Mouse (Mus musculus) CH12.LX (cell line): Measurements from ENCODE around the gene Cfap126. TPM values are rescaled to one million over a fixed set of nuclear protein-coding genes. Genes with fewer than 3 reads are reported as not detected.

Experiments used
- DNase-seq: peaks from one replicate; pipeline ENCODE4 v3.0.0-alpha.2; 2013; ENCODE audit errors: extremely low read depth
- H3K27ac ChIP-seq: 2 replicates; pipeline ENCODE4 v1.5.1; 2012; ENCODE audit warnings: low read depth, mild to moderate bottlenecking, control low read depth, moderate library complexity; ENCODE audit not compliant: insufficient read depth
- H3K27me3 ChIP-seq: replicated peaks from 2 replicates; pipeline ENCODE3; 2012; ENCODE audit warnings: inconsistent platforms
- H3K36me3 ChIP-seq, 2 experiments: replicated peaks in 1 of 2; 2 replicates each; pipeline versions ENCODE3 to v1.6.1; 2012; ENCODE audit warnings: inconsistent platforms in 1 of 2, low read length in 1 of 2, mild to moderate bottlenecking in 1 of 2, mixed read lengths in 1 of 2, moderate library complexity in 1 of 2; ENCODE audit not compliant: control insufficient read depth in 1 of 2, insufficient read depth in 1 of 2
- H3K4me1 ChIP-seq, 2 experiments: 2 replicates each; pipeline ENCODE4 v1.6.1; 2012; ENCODE audit warnings: inconsistent platforms in 1 of 2, moderate library complexity in 1 of 2; ENCODE audit not compliant: insufficient read depth in 2 of 2, control insufficient read depth in 1 of 2
- H3K4me2 ChIP-seq: 2 replicates; pipeline ENCODE4 v1.6.1; 2012; ENCODE audit warnings: low read depth, mild to moderate bottlenecking, control low read depth; ENCODE audit not compliant: poor library complexity, insufficient read depth, severe bottlenecking
- H3K4me3 ChIP-seq, 3 experiments: fragments of 150-350 bp in 1 of 3; sonication (generic) in 1 of 3; replicated peaks in 1 of 3; 2 replicates each; pipeline versions ENCODE3 to v1.5.1; 2011 to 2012; ENCODE audit warnings: low read depth in 2 of 3, low read length in 2 of 3, mild to moderate bottlenecking in 2 of 3, moderate library complexity in 2 of 3, control low read depth in 1 of 3, improper control_type of control experiment in 1 of 3, inconsistent platforms in 1 of 3, mixed read lengths in 1 of 3; ENCODE audit not compliant: poor library complexity in 1 of 3
- H3K79me2 ChIP-seq: replicated peaks from 2 replicates; pipeline ENCODE4 v1.6.1; 2012; ENCODE audit warnings: mild to moderate bottlenecking, moderate library complexity; ENCODE audit not compliant: control insufficient read depth, poor library complexity, insufficient read depth, severe bottlenecking; ENCODE audit errors: extremely low read depth
- H3K9ac ChIP-seq: 2 replicates; pipeline ENCODE4 v1.6.1; 2012; ENCODE audit warnings: low read depth, mild to moderate bottlenecking, control low read depth, moderate library complexity; ENCODE audit not compliant: insufficient read depth
- H3K9me3 ChIP-seq: replicated peaks from 2 replicates; pipeline ENCODE3; 2012; ENCODE audit warnings: low read length, inconsistent platforms, mixed read lengths
- BHLHE40 ChIP-seq: IDR thresholded peaks from 2 replicates; pipeline ENCODE4 v1.6.1; 2011; ENCODE audit warnings: mild to moderate bottlenecking, low read depth, low read length, improper control_type of control experiment
- CHD2 ChIP-seq: IDR thresholded peaks from 2 replicates; pipeline ENCODE4 v1.6.1; 2011; ENCODE audit warnings: low read length, improper control_type of control experiment
- CTCF ChIP-seq, 2 experiments: IDR thresholded peaks in 1 of 2; conservative IDR thresholded peaks in 1 of 2; 2 replicates each; pipeline ENCODE4 v1.5.1; 2011 to 2012; ENCODE audit warnings: low read depth in 2 of 2, low read length in 2 of 2, improper control_type of control experiment in 1 of 2, inconsistent platforms in 1 of 2, mild to moderate bottlenecking in 1 of 2, moderate library complexity in 1 of 2
- E2F4 ChIP-seq: IDR thresholded peaks from 2 replicates; pipeline ENCODE4 v1.6.1; 2011; ENCODE audit warnings: low read depth, low read length, improper control_type of control experiment; ENCODE audit not compliant: insufficient replicate concordance
- ELF1 ChIP-seq: IDR thresholded peaks from 2 replicates; pipeline ENCODE4 v1.6.1; 2014; ENCODE audit warnings: low read depth, mild to moderate bottlenecking, inconsistent platforms, low read length, improper control_type of control experiment
- EP300 ChIP-seq: IDR thresholded peaks from 2 replicates; pipeline ENCODE4 v1.6.1; 2011; ENCODE audit warnings: low read length, improper control_type of control experiment
- ETS1 ChIP-seq: conservative IDR thresholded peaks from 2 replicates; pipeline ENCODE4 v1.6.1; 2012; ENCODE audit warnings: low read depth, mild to moderate bottlenecking, inconsistent platforms, low read length, improper control_type of control experiment, moderate library complexity
- HCFC1 ChIP-seq: IDR thresholded peaks from 2 replicates; pipeline ENCODE4 v1.6.1; 2012; ENCODE audit warnings: low read depth, mild to moderate bottlenecking, inconsistent platforms, low read length, improper control_type of control experiment
- IRF4 ChIP-seq: IDR thresholded peaks from 2 replicates; pipeline ENCODE4 v1.6.1; 2014; ENCODE audit warnings: low read depth, mild to moderate bottlenecking, inconsistent platforms, low read length, improper control_type of control experiment
- JUND ChIP-seq: conservative IDR thresholded peaks from 2 replicates; pipeline ENCODE4 v1.6.1; 2011; ENCODE audit warnings: low read depth, low read length, improper control_type of control experiment
- MAFK ChIP-seq: IDR thresholded peaks from 2 replicates; pipeline ENCODE4 v1.6.1; 2011; ENCODE audit warnings: low read length, improper control_type of control experiment; ENCODE audit not compliant: insufficient replicate concordance
- MAZ ChIP-seq: IDR thresholded peaks from 2 replicates; pipeline ENCODE4 v1.6.1; 2012; ENCODE audit warnings: low read depth, mild to moderate bottlenecking, inconsistent platforms, low read length, improper control_type of control experiment, moderate library complexity
- MEF2A ChIP-seq: IDR thresholded peaks from 2 replicates; pipeline ENCODE4 v1.6.1; 2014; ENCODE audit warnings: low read depth, mild to moderate bottlenecking, inconsistent platforms, low read length, improper control_type of control experiment, borderline replicate concordance
- MXI1 ChIP-seq: IDR thresholded peaks from 2 replicates; pipeline ENCODE4 v1.6.1; 2011; ENCODE audit warnings: mild to moderate bottlenecking, low read depth, low read length, improper control_type of control experiment
- MYC ChIP-seq: IDR thresholded peaks from 2 replicates; pipeline ENCODE4 v1.6.1; 2011; ENCODE audit warnings: low read depth, mild to moderate bottlenecking, improper control_type of control experiment, low read length
- NRF1 ChIP-seq: IDR thresholded peaks from 2 replicates; pipeline ENCODE4 v1.6.1; 2014; ENCODE audit warnings: low read depth, mild to moderate bottlenecking, inconsistent platforms, low read length, improper control_type of control experiment, moderate library complexity
- PAX5 ChIP-seq: IDR thresholded peaks from 2 replicates; pipeline ENCODE4 v1.6.1; 2012; ENCODE audit warnings: low read length, inconsistent platforms, mixed read lengths
- POLR2A ChIP-seq: IDR thresholded peaks from 2 replicates; pipeline ENCODE4 v1.6.1; 2011; ENCODE audit warnings: low read depth, mild to moderate bottlenecking, improper control_type of control experiment, low read length
- POLR2AphosphoS2 ChIP-seq: IDR thresholded peaks from 2 replicates; pipeline ENCODE4 v1.6.1; 2011; ENCODE audit warnings: low read depth, low read length, improper control_type of control experiment
- RAD21 ChIP-seq: IDR thresholded peaks from 2 replicates; pipeline ENCODE4 v1.6.1; 2011; ENCODE audit warnings: low read depth, mild to moderate bottlenecking, low read length, improper control_type of control experiment, moderate library complexity
- RCOR1 ChIP-seq: conservative IDR thresholded peaks from 2 replicates; pipeline ENCODE4 v1.6.1; 2012; ENCODE audit warnings: low read depth, mild to moderate bottlenecking, inconsistent platforms, low read length, improper control_type of control experiment
- SIN3A ChIP-seq: IDR thresholded peaks from 2 replicates; pipeline ENCODE4 v1.6.1; 2012; ENCODE audit warnings: low read length, improper control_type of control experiment, inconsistent platforms
- SMC3 ChIP-seq: IDR thresholded peaks from 2 replicates; pipeline ENCODE4 v1.6.1; 2011; ENCODE audit warnings: low read depth, low read length, improper control_type of control experiment
- TBP ChIP-seq: conservative IDR thresholded peaks from 2 replicates; pipeline ENCODE4 v1.6.1; 2011; ENCODE audit warnings: low read depth, low read length, improper control_type of control experiment
- TCF12 ChIP-seq: IDR thresholded peaks from 2 replicates; pipeline ENCODE4 v1.6.1; 2014; ENCODE audit warnings: low read depth, mild to moderate bottlenecking, inconsistent platforms, low read length, improper control_type of control experiment
- UBTF ChIP-seq: IDR thresholded peaks from 2 replicates; pipeline ENCODE4 v1.6.1; 2012; ENCODE audit warnings: low read depth, mild to moderate bottlenecking, inconsistent platforms, low read length, improper control_type of control experiment, moderate library complexity
- USF1 ChIP-seq: IDR thresholded peaks from 2 replicates; pipeline ENCODE4 v1.6.1; 2014; ENCODE audit warnings: low read depth, mild to moderate bottlenecking, inconsistent platforms, low read length, improper control_type of control experiment
- ZC3H11A ChIP-seq: IDR thresholded peaks from 2 replicates; pipeline ENCODE4 v1.6.1; 2012; ENCODE audit warnings: low read depth, mild to moderate bottlenecking, inconsistent platforms, low read length, improper control_type of control experiment
- ZKSCAN1 ChIP-seq: IDR thresholded peaks from 2 replicates; pipeline ENCODE4 v1.6.1; 2012; ENCODE audit warnings: low read depth, inconsistent platforms, low read length, improper control_type of control experiment, borderline replicate concordance
- ZMIZ1 ChIP-seq: IDR thresholded peaks from 2 replicates; pipeline ENCODE4 v1.6.1; 2012; ENCODE audit warnings: low read depth, mild to moderate bottlenecking, inconsistent platforms, low read length, improper control_type of control experiment
- dilution Hi-C: fragments of 300-500 bp; cut with MboI; formaldehyde crosslinking; loops from 2 replicates; pipeline ENCODE4 v1.14.3; 2020; ENCODE audit warnings: low sequenced_read_pairs; ENCODE audit not compliant: extremely low pct_unique_long_range_greater_than_20kb, extremely low pct_ligation_motif_present
- in situ Hi-C: fragments of 300-500 bp; cut with MboI; formaldehyde crosslinking; loops from 3 replicates; pipeline ENCODE4 v1.14.3; 2019; ENCODE audit warnings: low sequenced_read_pairs, low pct_ligation_motif_present, low pct_unique_long_range_greater_than_20kb, mixed read lengths
- polyA plus RNA-seq: library from polyadenylated mRNA; unstranded; fragments of >175 nt; gene quantifications from 2 replicates; pipeline ENCODE4 v1.2.1, GENCODE M21; 2012; ENCODE audit warnings: low read depth; ENCODE audit not compliant: insufficient read length
- total RNA-seq, 2 experiments: library from RNA; depleted of rRNA; stranded (reverse); fragments of 300-350 nt in 1 of 2; fragments of >200 nt in 1 of 2; gene quantifications; 2 replicates each; pipeline ENCODE4 v1.2.3; 2012 to 2014

Gene Cfap126
- total and polyA plus RNA-seq, 3 experiments, result 0.79 to 3.4 (median 2.0) TPM

DNA sequence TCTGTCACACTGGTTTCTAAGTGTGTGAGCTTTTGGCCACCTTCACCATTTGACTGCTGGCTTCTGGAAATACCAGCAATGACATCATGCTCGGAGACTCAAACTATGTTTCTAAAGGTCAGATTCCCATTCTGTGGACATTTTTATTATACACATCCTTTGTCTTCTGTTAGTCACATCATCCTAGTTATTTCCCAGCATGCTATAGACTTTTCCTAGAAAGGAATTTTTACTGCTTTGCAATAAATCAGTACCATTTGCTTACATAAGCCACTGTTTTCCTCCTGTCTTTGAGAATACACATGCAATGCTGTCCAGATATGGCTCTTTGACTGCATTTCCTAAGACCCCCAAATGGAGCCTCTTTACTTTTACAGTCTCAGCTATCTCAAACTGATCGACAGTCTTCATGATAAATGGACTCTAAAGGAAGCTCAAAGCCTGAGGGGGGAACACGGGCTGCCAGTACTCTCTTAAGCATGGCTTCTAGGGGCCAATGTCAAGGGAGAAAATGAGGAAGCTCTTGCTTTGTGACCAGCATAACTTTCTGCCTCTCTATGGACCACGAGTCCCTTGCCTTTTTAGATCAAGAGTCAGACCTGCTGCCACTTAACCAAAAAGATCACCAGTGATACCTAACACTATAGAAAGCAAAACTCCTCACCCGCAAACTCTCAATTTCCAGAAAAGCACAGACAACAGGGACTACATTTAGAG lies 52.1 kb downstream of the Cfap126 start:
- H3K4me1 ChIP-seq, result no peaks in the 10 kb centered on the region; a peak in 1 of 4 replicates
- no peak overlapping the region for H3K27ac ChIP-seq
- no peak overlapping the region for H3K4me2 ChIP-seq
- peaks cover 10% of the 10 kb centered on the region for H3K27me3 ChIP-seq
- H3K36me3 ChIP-seq, result no peaks in the 10 kb centered on the region
- dilution Hi-C loops, result no loop called here
- H3K79me2 ChIP-seq, result no peaks in the 10 kb centered on the region
- no peak overlapping the region for H3K4me3 ChIP-seq
- TF ChIP-seq ELF1 (no peak), ZKSCAN1 (no peak), CHD2 (no peak), USF1 (no peak), POLR2A (no peak), JUND (no peak), IRF4 (no peak), ZMIZ1 (no peak), RAD21 (no peak), BHLHE40 (no peak), ETS1 (no peak), EP300 (no peak), ZC3H11A (no peak), MXI1 (no peak), E2F4 (no peak), MYC (no peak), UBTF (no peak), RCOR1 (no peak), PAX5 (no peak), SMC3 (no peak)
- no peak for DNase-seq
- no peak overlapping the region for H3K9ac ChIP-seq
- in situ Hi-C loops, result no loop called here
- no peaks in the 10 kb centered on the region for H3K9me3 ChIP-seq

DNA sequence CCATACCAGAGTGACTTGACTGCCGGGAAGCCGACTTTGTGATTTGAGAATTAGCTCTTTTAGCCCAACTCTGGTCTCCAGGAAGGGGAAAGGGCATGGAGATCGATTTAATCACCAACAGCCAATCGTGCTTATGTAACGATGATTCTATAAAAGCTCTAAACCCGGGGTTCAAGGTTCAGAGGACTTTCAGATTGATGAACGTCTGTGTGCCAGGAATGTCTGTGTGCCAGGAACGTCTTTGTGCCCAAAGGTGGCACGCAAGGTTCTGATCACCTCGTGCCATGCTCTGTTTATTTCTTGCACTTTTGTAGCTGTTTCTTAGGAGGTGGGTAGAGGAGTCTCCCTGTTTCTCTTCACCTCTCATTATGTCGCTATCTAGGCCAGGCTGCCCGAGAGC lies 55.2 kb downstream of the Cfap126 start:
- Histone ChIP-seq H3K9ac (no peak overlapping the region), H3K4me2 (no peak overlapping the region), H3K79me2 (no peaks in the 10 kb centered on the region), H3K4me1 (no peaks in the 10 kb centered on the region; a peak in 1 of 4 replicates), H3K9me3 (no peaks in the 10 kb centered on the region), H3K36me3 (no peaks in the 10 kb centered on the region), H3K4me3 (no peak overlapping the region)
- dilution Hi-C loops (no loop called here), in situ Hi-C loops (no loop called here)
- TF ChIP-seq ZC3H11A, result no peak
- TF ChIP-seq MXI1, result no peak
- TF ChIP-seq SMC3, result no peak
- TF ChIP-seq HCFC1, result no peak
- TF ChIP-seq ZMIZ1, result no peak
- no peak for TF ChIP-seq NRF1
- no peak for TF ChIP-seq CTCF (conservative IDR thresholded peaks at IDR 0.05 in 1 of 2, IDR thresholded peaks at IDR 0.05 in 1 of 2; ENCODE audit: low read depth in 2 of 2, low read length in 2 of 2)
- no peak for TF ChIP-seq MAZ
- TF ChIP-seq TCF12, result no peak
- no peak for TF ChIP-seq RAD21
- TF ChIP-seq IRF4, result no peak
- TF ChIP-seq SIN3A, result no peak
- no peak for TF ChIP-seq MAFK
- no peak for TF ChIP-seq MEF2A
- no peak for TF ChIP-seq POLR2AphosphoS2
- TF ChIP-seq TBP, result no peak
- no peak for TF ChIP-seq PAX5
- no peak for TF ChIP-seq EP300
- no peak for TF ChIP-seq RCOR1
- TF ChIP-seq, all 38 proteins: peak for 0
- DNase-seq, result no peak
- peaks cover 10% of the 10 kb centered on the region for H3K27me3 ChIP-seq
- H3K27ac ChIP-seq, result no peak overlapping the region
